In genomic region chr1:56976044-56976824, GRCm38 (mm10) we compare ENCODE assay signal across 8 mouse cellular contexts. TPM values are rescaled to one million over a fixed set of nuclear protein-coding genes. Genes with fewer than 3 reads are reported as not detected.
DNase-seq lines count a peak whose midpoint lies in the region; ATAC-seq and TF ChIP-seq lines count a peak whose summit lies in the region.

No protein-coding gene starts in this region.

- no peak overlapping the region; the same call in 1 of the 2 replicates for H3K4me3 ChIP-seq in kidney, embryonic 16.5 days (ENCODE audit: low read length)
- H3K4me3 ChIP-seq in cortical plate, adult 2 months (ENCODE audit: insufficient read depth, low read length), result peak overlapping the region; percentile 74
- peak overlapping the region; percentile 27; the same call in 1 of the 2 replicates for H3K4me3 ChIP-seq in forebrain, embryonic 12.5 days (replicated peaks)
- H3K4me3 ChIP-seq in limb, embryonic 10.5 days, result peak overlapping the region; percentile 39; the same call in 1 of the 2 replicates
- H3K4me3 ChIP-seq in lung, adult 2 months (replicated peaks; ENCODE audit: extremely low read depth, low read depth, low read length), result no peak overlapping the region

- no peak for DNase-seq in kidney, postnatal 10 days
- DNase-seq in limb, embryonic 10.5 days (ENCODE audit: low spot score), result peak; percentile 53
- no peak for DNase-seq in right cerebral cortex, adult 2 months (ENCODE audit: low spot score in 2 of 2)
- no peak for DNase-seq in lung, adult 2 months
- DNase-seq in left cerebral cortex, adult 11 months (ENCODE audit: low spot score), result no peak

- H3K36me3 ChIP-seq in kidney, embryonic 16.5 days (ENCODE audit: insufficient read depth, low read length), result no peaks in the 10 kb centered on the region
- no peaks in the 10 kb centered on the region for H3K36me3 ChIP-seq in forebrain, embryonic 12.5 days (replicated peaks)
- no peaks in the 10 kb centered on the region for H3K36me3 ChIP-seq in limb, embryonic 10.5 days

- TF ChIP-seq POLR2A in cortical plate, adult 2 months (IDR thresholded peaks at IDR 0.05; ENCODE audit: extremely low read depth, insufficient read depth, low read length), result no peak
- no peak for TF ChIP-seq POLR2A in lung, adult 2 months (IDR thresholded peaks at IDR 0.05; ENCODE audit: borderline replicate concordance, extremely low read depth, low read depth, low read length)

- H3K27me3 ChIP-seq in kidney, embryonic 16.5 days (ENCODE audit: insufficient read depth, low read length), result peaks cover 56% of the 10 kb centered on the region
- peaks cover 59% of the 10 kb centered on the region for H3K27me3 ChIP-seq in forebrain, embryonic 12.5 days
- peaks cover 68% of the 10 kb centered on the region for H3K27me3 ChIP-seq in limb, embryonic 10.5 days (ENCODE audit: low read depth, poor library complexity, severe bottlenecking)

- no peaks in the 10 kb centered on the region for H3K9me3 ChIP-seq in kidney, embryonic 16.5 days (ENCODE audit: low read length)
- no peaks in the 10 kb centered on the region for H3K9me3 ChIP-seq in forebrain, embryonic 12.5 days
- no peaks in the 10 kb centered on the region for H3K9me3 ChIP-seq in limb, embryonic 10.5 days (replicated peaks)

- H3K4me1 ChIP-seq in kidney, embryonic 16.5 days (ENCODE audit: insufficient read depth, low read length), result peaks cover 13% of the 10 kb centered on the region
- no peaks in the 10 kb centered on the region for H3K4me1 ChIP-seq in cortical plate, adult 2 months (ENCODE audit: control insufficient read depth, insufficient read depth, low read length)
- H3K4me1 ChIP-seq in forebrain, embryonic 12.5 days, result peaks cover 39% of the 10 kb centered on the region
- peaks cover 52% of the 10 kb centered on the region for H3K4me1 ChIP-seq in limb, embryonic 10.5 days
- peaks cover 10% of the 10 kb centered on the region; the same call in 1 of the 2 replicates for H3K4me1 ChIP-seq in lung, adult 2 months (ENCODE audit: control insufficient read depth, insufficient read depth, low read length)

- peak overlapping the region; percentile 39; the same call in 1 of the 2 replicates for H3K4me2 ChIP-seq in kidney, embryonic 16.5 days (replicated peaks; ENCODE audit: low read depth, low read length)
- peak overlapping the region; percentile 53; the same call in 1 of the 2 replicates for H3K4me2 ChIP-seq in forebrain, embryonic 12.5 days

- WGBS in kidney, embryonic 16.5 days, result 3% methylated on average over 25 of the region's 25 CpGs
- 1% methylated on average over 24 of the region's 25 CpGs for WGBS in forebrain, embryonic 12.5 days
- WGBS in limb, embryonic 10.5 days, result 1% methylated on average over 25 of the region's 25 CpGs
- WGBS in lung, adult 2 months, result 9% methylated on average over 25 of the region's 25 CpGs

- H3K27ac ChIP-seq in kidney, embryonic 16.5 days (ENCODE audit: low read length), result no peak overlapping the region
- H3K27ac ChIP-seq in cortical plate, adult 2 months (ENCODE audit: insufficient read depth, low read length), result peak overlapping the region; percentile 99
- H3K27ac ChIP-seq in forebrain, embryonic 12.5 days, result no peak overlapping the region
- H3K27ac ChIP-seq in limb, embryonic 10.5 days, result no peak overlapping the region

- no peak for ATAC-seq in kidney, embryonic 16.5 days (ENCODE audit: low FRiP score, low TSS enrichment)
- no peak for ATAC-seq in forebrain, embryonic 12.5 days (ENCODE audit: low FRiP score)

- H3K9ac ChIP-seq in kidney, embryonic 16.5 days (replicated peaks; ENCODE audit: low read length), result no peak overlapping the region
- H3K9ac ChIP-seq in forebrain, embryonic 12.5 days, result no peak overlapping the region

- TF ChIP-seq CTCF in cortical plate, adult 2 months (IDR thresholded peaks at IDR 0.05; ENCODE audit: extremely low read depth, insufficient read depth, low read length), result no peak
- no peak for TF ChIP-seq CTCF in lung, adult 2 months (IDR thresholded peaks at IDR 0.05; ENCODE audit: insufficient read depth, low read length)

RNA-seq across cellular contexts. Expression of gene Satb2, which starts 2.2 kb away (rescaled TPM):
- 1.6 and 2.6 TPM in 2 replicates for polyA plus RNA-seq in kidney, embryonic 16.5 days (2015; fragmentation: Nextera tagmentation; extraction: Ambion mirVana)
- 34.5 and 35.4 TPM in 2 replicates for polyA plus RNA-seq in cortical plate, adult 2 months (2012; rRNA removed)
- polyA plus RNA-seq in forebrain, embryonic 12.5 days (2016; fragmentation: Nextera tagmentation; extraction: Ambion mirVana), result 2.5 and 2.6 TPM in 2 replicates
- polyA plus RNA-seq in limb, embryonic 10.5 days (2016; fragmentation: Nextera tagmentation; extraction: Ambion mirVana), result 1.1 and 2.2 TPM in 2 replicates
- 0.22 and 0.48 TPM in 2 replicates for polyA plus RNA-seq in lung, adult 2 months (2012; rRNA removed)

Comparison
In these comparisons a context has a peak if more than half of its experiments do, and no peak if none do; other contexts are left out.
1. H3K4me3 ChIP-seq: peak in cortical plate, adult 2 months (single experiment), forebrain, embryonic 12.5 days (single experiment) and limb, embryonic 10.5 days (single experiment); none in kidney, embryonic 16.5 days (single experiment) and lung, adult 2 months (single experiment).